Mouse (Mus musculus): Measurements from ENCODE around the gene Nebl. TPM values are rescaled to one million over a fixed set of nuclear protein-coding genes. Genes with fewer than 3 reads are reported as not detected.

Gene Nebl
- polyA plus RNA-seq, 1 experiment: 6.5 TPM

GRCm38 (mm10) chr2:17549895-17550558 is 181.2 kb downstream of the Nebl start:
- no peak for DNase-seq (ENCODE audit: low read depth in 1 of 2, low spot score in 2 of 2)
- Histone ChIP-seq H3K4me1 (ENCODE audit: control insufficient read depth, insufficient read depth, insufficient read length) (no peaks in the 10 kb centered on the region), H3K36me3 (ENCODE audit: control insufficient read depth, insufficient read depth, low read length) (no peaks in the 10 kb centered on the region), H3K4me3 (ENCODE audit: extremely low read depth, insufficient read depth, insufficient read length) (no peak overlapping the region), H3K27me3 (ENCODE audit: control insufficient read depth, insufficient read depth, low read length) (no peaks in the 10 kb centered on the region), H3K27ac (ENCODE audit: insufficient read depth, low read length) (no peak overlapping the region)
- no peak for TF ChIP-seq CTCF (IDR thresholded peaks at IDR 0.05; ENCODE audit: extremely low read depth, insufficient read depth, insufficient read length, insufficient replicate concordance)
- TF ChIP-seq POLR2A (IDR thresholded peaks at IDR 0.05; ENCODE audit: low read depth, low read length): no peak
- 41% methylated on average over 4 of the region's 4 CpGs for WGBS

DNA sequence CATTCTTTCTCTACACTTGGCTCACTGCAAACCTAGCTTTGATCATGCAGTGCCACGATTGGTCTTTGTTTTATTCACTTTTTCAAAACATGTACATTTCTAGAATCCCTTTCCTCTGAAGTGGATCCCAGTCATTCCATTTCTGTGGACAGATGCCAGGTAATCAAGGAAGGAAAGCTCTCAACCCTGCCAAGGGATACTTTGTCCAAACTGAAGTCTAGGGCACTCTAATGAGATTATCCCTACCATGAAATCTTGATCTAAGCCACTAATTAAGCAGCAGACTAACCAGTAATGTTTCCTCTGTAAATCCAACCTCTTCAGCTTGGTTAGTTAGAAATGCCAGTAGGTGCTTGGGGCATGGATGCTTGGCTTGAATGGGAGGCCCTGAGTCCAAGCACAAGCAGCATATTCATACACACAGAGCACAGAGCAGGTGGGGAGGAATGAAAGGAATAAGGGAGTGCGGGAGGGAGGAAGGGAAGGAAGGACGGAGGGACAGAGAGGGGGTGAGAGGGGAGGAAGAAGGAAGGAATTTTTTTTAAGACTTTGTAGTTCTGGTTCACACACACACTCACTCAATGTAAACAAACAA is 184.8 kb downstream of the Nebl start:
- H3K27me3 ChIP-seq (ENCODE audit: control insufficient read depth, insufficient read depth, low read length): no peaks in the 10 kb centered on the region
- H3K36me3 ChIP-seq (ENCODE audit: control insufficient read depth, insufficient read depth, low read length): no peaks in the 10 kb centered on the region
- no peak for DNase-seq (ENCODE audit: low read depth in 1 of 2, low spot score in 2 of 2)
- 86% methylated on average over 3 of the region's 3 CpGs for WGBS
- no peaks in the 10 kb centered on the region for H3K4me1 ChIP-seq (ENCODE audit: control insufficient read depth, insufficient read depth, insufficient read length)
- no peak for TF ChIP-seq POLR2A (IDR thresholded peaks at IDR 0.05; ENCODE audit: low read depth, low read length)
- TF ChIP-seq CTCF (IDR thresholded peaks at IDR 0.05; ENCODE audit: extremely low read depth, insufficient read depth, insufficient read length, insufficient replicate concordance): no peak
- H3K27ac ChIP-seq (ENCODE audit: insufficient read depth, low read length): no peak overlapping the region
- H3K4me3 ChIP-seq (ENCODE audit: extremely low read depth, insufficient read depth, insufficient read length): no peak overlapping the region

- no peak overlapping the region for H3K27ac ChIP-seq (ENCODE audit: insufficient read depth, low read length)
- no peak overlapping the region for H3K4me3 ChIP-seq (ENCODE audit: extremely low read depth, insufficient read depth, insufficient read length)
- TF ChIP-seq CTCF (IDR thresholded peaks at IDR 0.05; ENCODE audit: extremely low read depth, insufficient read depth, insufficient read length, insufficient replicate concordance) (no peak), POLR2A (IDR thresholded peaks at IDR 0.05; ENCODE audit: low read depth, low read length) (no peak)
- 86% methylated on average over 10 of the region's 10 CpGs for WGBS
- no peaks in the 10 kb centered on the region for H3K27me3 ChIP-seq (ENCODE audit: control insufficient read depth, insufficient read depth, low read length)
- H3K4me1 ChIP-seq (ENCODE audit: control insufficient read depth, insufficient read depth, insufficient read length): no peaks in the 10 kb centered on the region
- H3K36me3 ChIP-seq (ENCODE audit: control insufficient read depth, insufficient read depth, low read length): no peaks in the 10 kb centered on the region
- no peak for DNase-seq (ENCODE audit: low read depth in 1 of 2, low spot score in 2 of 2)
These were observed 191.5 kb downstream of the Nebl start for GRCm38 (mm10) chr2:17539737-17540136.

GRCm38 (mm10) chr2:17538493-17538892 is 192.8 kb downstream of the Nebl start:
- TF ChIP-seq CTCF (IDR thresholded peaks at IDR 0.05; ENCODE audit: extremely low read depth, insufficient read depth, insufficient read length, insufficient replicate concordance) (no peak), POLR2A (IDR thresholded peaks at IDR 0.05; ENCODE audit: low read depth, low read length) (no peak)
- no peak for DNase-seq (ENCODE audit: low read depth in 1 of 2, low spot score in 2 of 2)
- H3K4me3 ChIP-seq (ENCODE audit: extremely low read depth, insufficient read depth, insufficient read length): no peak overlapping the region
- H3K27ac ChIP-seq (ENCODE audit: insufficient read depth, low read length): no peak overlapping the region
- 91% methylated on average over 4 of the region's 4 CpGs for WGBS
- no peaks in the 10 kb centered on the region for H3K27me3 ChIP-seq (ENCODE audit: control insufficient read depth, insufficient read depth, low read length)
- H3K36me3 ChIP-seq (ENCODE audit: control insufficient read depth, insufficient read depth, low read length): no peaks in the 10 kb centered on the region
- H3K4me1 ChIP-seq (ENCODE audit: control insufficient read depth, insufficient read depth, insufficient read length): no peaks in the 10 kb centered on the region

- no peak for TF ChIP-seq POLR2A (IDR thresholded peaks at IDR 0.05; ENCODE audit: low read depth, low read length)
- no peak for TF ChIP-seq CTCF (IDR thresholded peaks at IDR 0.05; ENCODE audit: extremely low read depth, insufficient read depth, insufficient read length, insufficient replicate concordance)
- no peak overlapping the region for H3K27ac ChIP-seq (ENCODE audit: insufficient read depth, low read length)
- DNase-seq (ENCODE audit: low read depth in 1 of 2, low spot score in 2 of 2): no peak
- H3K36me3 ChIP-seq (ENCODE audit: control insufficient read depth, insufficient read depth, low read length): no peaks in the 10 kb centered on the region
- H3K4me1 ChIP-seq (ENCODE audit: control insufficient read depth, insufficient read depth, insufficient read length): no peaks in the 10 kb centered on the region
- no peaks in the 10 kb centered on the region for H3K27me3 ChIP-seq (ENCODE audit: control insufficient read depth, insufficient read depth, low read length)
- H3K4me3 ChIP-seq (ENCODE audit: extremely low read depth, insufficient read depth, insufficient read length): no peak overlapping the region
- whole genome bisulfite sequencing: 80% methylated on average over 12 of the region's 12 CpGs
These were observed 199.7 kb downstream of the Nebl start for GRCm38 (mm10) chr2:17531355-17532105.

DNA sequence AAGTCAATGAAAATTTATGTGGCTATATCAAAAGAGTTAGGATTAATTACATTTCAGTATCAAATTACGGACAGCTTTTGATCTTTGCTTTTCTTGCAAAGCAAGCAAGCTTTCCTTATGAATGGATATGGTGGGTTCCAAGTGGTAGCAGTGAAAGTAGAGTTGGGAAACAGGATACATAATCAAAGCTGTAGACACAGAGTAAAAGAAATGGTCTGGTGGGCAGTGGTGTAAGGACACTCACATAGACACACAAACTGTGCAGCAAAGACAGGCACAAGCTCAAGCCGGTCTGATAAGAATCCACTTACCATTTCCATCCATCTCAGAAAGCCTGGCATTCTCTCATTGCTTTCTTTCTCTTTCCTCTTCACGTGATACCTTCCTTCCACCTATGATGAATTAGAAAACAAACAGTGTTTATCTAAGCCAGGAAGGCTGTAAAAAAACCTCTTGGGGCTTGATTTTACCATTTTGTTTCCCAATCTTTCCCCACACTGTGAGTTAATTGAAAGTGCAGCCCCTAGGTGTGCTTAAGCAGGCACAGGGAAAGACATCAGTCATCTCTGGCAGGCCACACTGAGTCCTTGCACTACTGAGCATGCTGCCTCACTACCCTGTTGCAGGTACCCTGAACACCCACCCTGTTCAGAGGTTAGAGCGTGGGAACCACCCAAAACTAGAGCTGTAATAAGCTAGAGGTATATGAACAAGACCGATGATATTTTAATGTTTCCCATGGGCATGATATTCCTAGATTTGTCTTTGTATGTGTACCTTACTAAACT is 205.3 kb downstream of the Nebl start:
- H3K36me3 ChIP-seq (ENCODE audit: control insufficient read depth, insufficient read depth, low read length): no peaks in the 10 kb centered on the region
- no peak overlapping the region for H3K27ac ChIP-seq (ENCODE audit: insufficient read depth, low read length)
- no peak overlapping the region for H3K4me3 ChIP-seq (ENCODE audit: extremely low read depth, insufficient read depth, insufficient read length)
- WGBS: 83% methylated on average over 5 of the region's 5 CpGs
- no peaks in the 10 kb centered on the region for H3K4me1 ChIP-seq (ENCODE audit: control insufficient read depth, insufficient read depth, insufficient read length)
- H3K27me3 ChIP-seq (ENCODE audit: control insufficient read depth, insufficient read depth, low read length): no peaks in the 10 kb centered on the region
- TF ChIP-seq POLR2A (IDR thresholded peaks at IDR 0.05; ENCODE audit: low read depth, low read length): no peak
- no peak for TF ChIP-seq CTCF (IDR thresholded peaks at IDR 0.05; ENCODE audit: extremely low read depth, insufficient read depth, insufficient read length, insufficient replicate concordance)
- DNase-seq (ENCODE audit: low read depth in 1 of 2, low spot score in 2 of 2): no peak

Data from spleen, adult 2 months (tissue).